Mouse (Mus musculus) liver, embryonic 14.5 days (tissue): ENCODE measurements at regions not wholly inside any gene's neighbourhood (a gene's known extent, or its start where the extent isn't known, plus 50 kb on each side); places are given as distances from the start of the nearest gene placed in this dataset.

Source experiments
- CTCF ChIP-seq: IDR thresholded peaks from 2 replicates; pipeline ENCODE4 v1.5.1; 2016; ENCODE audit warnings: antibody characterized with exemption, low read depth, control low read depth
- EP300 ChIP-seq: IDR thresholded peaks from 2 replicates; pipeline ENCODE4 v1.6.1; 2016; ENCODE audit warnings: antibody characterized with exemption, low read depth

DNA sequence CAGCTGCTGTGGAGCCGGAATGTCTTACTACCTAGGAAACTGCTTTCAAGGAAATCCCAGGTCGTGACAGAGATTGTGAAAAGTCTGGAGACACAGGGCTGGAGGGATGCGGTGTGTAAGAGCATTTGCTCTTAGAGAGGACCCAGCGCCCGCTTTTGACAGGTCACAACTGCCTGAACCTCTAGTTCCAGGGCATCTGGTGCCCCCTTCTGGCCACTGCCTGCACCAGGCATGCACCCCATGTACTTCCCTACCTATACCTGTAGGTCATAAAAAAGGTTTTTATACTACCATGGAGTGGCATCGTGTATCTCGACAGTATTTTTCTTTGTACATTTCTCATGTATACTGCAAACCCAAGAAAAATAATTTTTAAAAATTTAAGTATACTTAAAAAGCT lies 314.0 kb downstream of the Bbx start:
- TF ChIP-seq CTCF (peak; percentile 68), EP300 (no peak)
